Mouse (Mus musculus): ENCODE results near the gene Ifitm2. TPM values are rescaled to one million over a fixed set of nuclear protein-coding genes. Genes with fewer than 3 reads are reported as not detected.
"Not testable (repeated sequence)": the region's sequence is repeated elsewhere in the genome, so short reads cannot be mapped to it uniquely, and the experiment has no call there.

The Ifitm2 gene
- polyA plus RNA-seq, 1 experiment from 2014 or later, result 176 TPM

DNA sequence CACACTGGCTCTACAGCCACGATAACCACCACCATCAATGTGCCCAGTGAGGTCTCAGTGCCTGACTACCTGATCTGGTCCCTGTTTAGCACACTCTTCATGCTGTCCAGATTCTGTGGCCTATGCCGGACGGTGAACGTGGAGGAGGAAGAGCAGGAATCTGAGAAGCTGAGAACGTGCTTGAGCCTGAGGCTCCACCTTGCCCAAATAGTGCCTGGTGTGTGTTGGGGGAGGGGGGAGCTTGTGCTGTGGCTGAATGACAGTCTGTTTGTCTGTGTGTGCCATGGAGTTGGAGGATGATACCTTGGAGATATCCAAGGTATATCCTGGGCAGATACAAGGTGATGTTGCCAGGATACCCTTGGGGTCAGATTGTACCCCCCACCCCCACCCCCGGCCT lies 34.4 kb upstream of the Ifitm2 start:
- Histone ChIP-seq H3K9ac (replicated peaks; ENCODE audit: low read length) (no peak overlapping the region), H3K9me3 (ENCODE audit: control insufficient read depth, low read length) (no peaks in the 10 kb centered on the region), H3K4me3 (replicated peaks; ENCODE audit: low read depth, low read length) (no peak overlapping the region), H3K27ac (replicated peaks; ENCODE audit: low read depth, low read length) (no peak overlapping the region), H3K4me2 (ENCODE audit: low read length) (no peak overlapping the region), H3K4me1 (ENCODE audit: control insufficient read depth, insufficient read depth, low read length) (no peaks in the 10 kb centered on the region), H3K27me3 (ENCODE audit: control insufficient read depth, insufficient read depth, low read length) (no peaks in the 10 kb centered on the region), H3K36me3 (ENCODE audit: control insufficient read depth, insufficient read depth, low read length) (no peaks in the 10 kb centered on the region)
- ATAC-seq (ENCODE audit: low FRiP score, low TSS enrichment), result no peak
- DNase-seq, result no peak
- whole genome bisulfite sequencing, result 81% methylated on average over 6 of the region's 6 CpGs

GRCm38 (mm10) chr7:140989022-140989421 lies 33.2 kb upstream of the Ifitm2 start:
- no peaks in the 10 kb centered on the region for H3K4me1 ChIP-seq (ENCODE audit: control insufficient read depth, insufficient read depth, low read length)
- H3K9me3 ChIP-seq (ENCODE audit: control insufficient read depth, low read length), result no peaks in the 10 kb centered on the region
- no peaks in the 10 kb centered on the region for H3K27me3 ChIP-seq (ENCODE audit: control insufficient read depth, insufficient read depth, low read length)
- H3K9ac ChIP-seq (replicated peaks; ENCODE audit: low read length), result no peak overlapping the region
- no peak for ATAC-seq (ENCODE audit: low FRiP score, low TSS enrichment)
- no peaks in the 10 kb centered on the region for H3K36me3 ChIP-seq (ENCODE audit: control insufficient read depth, insufficient read depth, low read length)
- DNase-seq, result no peak
- no peak overlapping the region for H3K4me3 ChIP-seq (replicated peaks; ENCODE audit: low read depth, low read length)
- H3K27ac ChIP-seq (replicated peaks; ENCODE audit: low read depth, low read length), result no peak overlapping the region
- WGBS, result 72% methylated on average over 4 of the region's 4 CpGs
- H3K4me2 ChIP-seq (ENCODE audit: low read length), result no peak overlapping the region

- DNase-seq, result no peak
- Histone ChIP-seq H3K9me3 (ENCODE audit: control insufficient read depth, low read length) (no peaks in the 10 kb centered on the region), H3K4me1 (ENCODE audit: control insufficient read depth, insufficient read depth, low read length) (no peaks in the 10 kb centered on the region), H3K4me2 (ENCODE audit: low read length) (no peak overlapping the region), H3K4me3 (replicated peaks; ENCODE audit: low read depth, low read length) (no peak overlapping the region), H3K27me3 (ENCODE audit: control insufficient read depth, insufficient read depth, low read length) (no peaks in the 10 kb centered on the region), H3K9ac (replicated peaks; ENCODE audit: low read length) (no peak overlapping the region), H3K27ac (replicated peaks; ENCODE audit: low read depth, low read length) (no peak overlapping the region), H3K36me3 (ENCODE audit: control insufficient read depth, insufficient read depth, low read length) (no peaks in the 10 kb centered on the region)
- 90% methylated on average over 17 of the region's 17 CpGs for WGBS
- no peak for ATAC-seq (ENCODE audit: low FRiP score, low TSS enrichment)
Observed at GRCm38 (mm10) chr7:140987182-140988138, 31.7 kb upstream of the Ifitm2 start.

DNA sequence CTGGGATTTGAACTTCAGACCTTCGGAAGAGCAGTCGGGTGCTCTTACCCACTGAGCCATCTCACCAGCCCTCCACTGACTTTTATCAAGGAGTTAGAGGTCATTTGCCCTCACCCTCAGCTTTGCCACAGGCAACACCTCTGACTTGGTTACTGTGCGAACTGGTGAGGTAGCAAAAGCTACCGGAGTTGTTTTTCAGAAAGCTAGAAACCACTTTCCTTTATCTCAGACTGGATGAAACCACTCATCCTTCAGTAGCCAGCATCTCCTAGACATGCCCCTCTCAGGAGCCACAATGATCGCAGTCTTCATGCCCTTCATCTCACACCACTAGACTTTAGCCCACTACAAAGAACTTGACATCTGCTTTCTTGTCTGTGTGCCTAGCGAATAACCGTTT lies 27.2 kb upstream of the Ifitm2 start:
- Histone ChIP-seq H3K36me3 (ENCODE audit: control insufficient read depth, insufficient read depth, low read length) (no peaks in the 10 kb centered on the region), H3K4me2 (ENCODE audit: low read length) (no peak overlapping the region)
- no peak for ATAC-seq (ENCODE audit: low FRiP score, low TSS enrichment)

GRCm38 (mm10) chr7:140981704-140982103 lies 25.9 kb upstream of the Ifitm2 start:
- WGBS, result 94% methylated on average over 8 of the region's 8 CpGs
- Histone ChIP-seq H3K4me1 (ENCODE audit: control insufficient read depth, insufficient read depth, low read length) (no peaks in the 10 kb centered on the region), H3K9ac (replicated peaks; ENCODE audit: low read length) (no peak overlapping the region), H3K36me3 (ENCODE audit: control insufficient read depth, insufficient read depth, low read length) (no peaks in the 10 kb centered on the region), H3K27me3 (ENCODE audit: control insufficient read depth, insufficient read depth, low read length) (no peaks in the 10 kb centered on the region), H3K27ac (replicated peaks; ENCODE audit: low read depth, low read length) (no peak overlapping the region), H3K4me3 (replicated peaks; ENCODE audit: low read depth, low read length) (no peak overlapping the region), H3K4me2 (ENCODE audit: low read length) (no peak overlapping the region), H3K9me3 (ENCODE audit: control insufficient read depth, low read length) (no peaks in the 10 kb centered on the region)
- DNase-seq (no peak), ATAC-seq (ENCODE audit: low FRiP score, low TSS enrichment) (no peak)

More for the DNA sequence above, 27.2 kb upstream of the Ifitm2 start:
- no peak overlapping the region for H3K4me3 ChIP-seq (replicated peaks; ENCODE audit: low read depth, low read length)
- no peaks in the 10 kb centered on the region for H3K27me3 ChIP-seq (ENCODE audit: control insufficient read depth, insufficient read depth, low read length)
- no peak overlapping the region for H3K9ac ChIP-seq (replicated peaks; ENCODE audit: low read length)
- DNase-seq, result no peak
- H3K27ac ChIP-seq (replicated peaks; ENCODE audit: low read depth, low read length), result no peak overlapping the region
- H3K9me3 ChIP-seq (ENCODE audit: control insufficient read depth, low read length), result no peaks in the 10 kb centered on the region
- H3K4me1 ChIP-seq (ENCODE audit: control insufficient read depth, insufficient read depth, low read length), result no peaks in the 10 kb centered on the region
- WGBS, result 91% methylated on average over 7 of the region's 7 CpGs

GRCm38 (mm10) chr7:140976720-140977119 lies 20.9 kb upstream of the Ifitm2 start:
- not testable (repeated sequence) for ATAC-seq (ENCODE audit: low FRiP score, low TSS enrichment); H3K9ac ChIP-seq (replicated peaks; ENCODE audit: low read length); H3K4me1 ChIP-seq (ENCODE audit: control insufficient read depth, insufficient read depth, low read length); H3K4me2 ChIP-seq (ENCODE audit: low read length); H3K36me3 ChIP-seq (ENCODE audit: control insufficient read depth, insufficient read depth, low read length); H3K4me3 ChIP-seq (replicated peaks; ENCODE audit: low read depth, low read length); DNase-seq; H3K27ac ChIP-seq (replicated peaks; ENCODE audit: low read depth, low read length); H3K27me3 ChIP-seq (ENCODE audit: control insufficient read depth, insufficient read depth, low read length); H3K9me3 ChIP-seq (ENCODE audit: control insufficient read depth, low read length)
- 95% methylated on average over 9 of the region's 9 CpGs for whole genome bisulfite sequencing

DNA sequence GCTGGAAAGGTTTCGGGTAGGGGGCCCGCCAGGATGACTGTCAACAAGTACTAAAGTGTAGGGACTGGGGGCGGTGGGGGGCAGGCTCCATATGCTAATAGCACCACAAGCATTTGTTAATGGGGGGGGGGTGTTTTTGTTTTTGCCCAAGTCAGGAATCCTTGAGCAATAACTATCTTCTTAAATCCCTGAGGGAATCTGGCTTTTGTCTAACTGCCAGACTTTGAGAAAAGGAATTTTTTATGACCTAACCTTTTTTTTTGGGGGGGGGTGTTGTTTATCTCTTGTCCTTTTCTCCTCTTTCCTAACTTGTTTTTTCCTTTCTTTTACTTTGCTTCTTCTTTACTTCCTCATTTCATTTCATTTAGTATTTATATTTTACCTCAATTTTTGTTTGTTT lies 19.7 kb upstream of the Ifitm2 start:
- 20% methylated on average over 3 of the region's 3 CpGs for WGBS
- H3K9me3 ChIP-seq (ENCODE audit: control insufficient read depth, low read length), result no peaks in the 10 kb centered on the region
- no peak overlapping the region for H3K4me2 ChIP-seq (ENCODE audit: low read length)
- DNase-seq (no peak), ATAC-seq (ENCODE audit: low FRiP score, low TSS enrichment) (no peak)
- no peaks in the 10 kb centered on the region for H3K27me3 ChIP-seq (ENCODE audit: control insufficient read depth, insufficient read depth, low read length)
- 0 out of 2 replicates have a peak, but pooled peaks cover 2% of the 10 kb centered on the region for H3K4me1 ChIP-seq (ENCODE audit: control insufficient read depth, insufficient read depth, low read length)
- no peak overlapping the region for H3K9ac ChIP-seq (replicated peaks; ENCODE audit: low read length)
- H3K4me3 ChIP-seq (replicated peaks; ENCODE audit: low read depth, low read length), result no peak overlapping the region
- H3K36me3 ChIP-seq (ENCODE audit: control insufficient read depth, insufficient read depth, low read length), result no peaks in the 10 kb centered on the region
- H3K27ac ChIP-seq (replicated peaks; ENCODE audit: low read depth, low read length), result no peak overlapping the region

DNA sequence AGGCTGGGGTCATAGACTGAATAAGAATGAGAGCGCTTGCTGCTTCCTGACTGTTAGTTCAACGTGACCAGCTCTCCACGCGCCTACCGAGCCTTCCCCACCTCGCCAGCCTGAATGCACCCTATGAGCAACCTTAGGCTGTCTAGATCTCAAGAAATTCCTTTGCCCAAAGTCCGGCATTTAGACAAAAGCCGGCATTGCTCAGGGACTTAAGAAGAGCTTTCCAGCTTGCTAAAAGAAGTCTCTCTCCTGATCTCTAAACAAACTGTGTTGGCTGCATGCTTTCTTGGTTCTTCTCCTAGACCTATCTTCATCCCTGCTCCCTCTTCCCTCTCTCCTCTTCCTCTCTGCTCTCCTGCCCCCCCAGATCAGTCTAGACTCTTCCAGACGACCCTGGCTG lies 19.2 kb upstream of the Ifitm2 start:
- no peaks in the 10 kb centered on the region for H3K27me3 ChIP-seq (ENCODE audit: control insufficient read depth, insufficient read depth, low read length)
- no peak overlapping the region for H3K9ac ChIP-seq (replicated peaks; ENCODE audit: low read length)
- no peak overlapping the region for H3K4me3 ChIP-seq (replicated peaks; ENCODE audit: low read depth, low read length)
- ATAC-seq (ENCODE audit: low FRiP score, low TSS enrichment) (no peak), DNase-seq (no peak)
- 0 out of 2 replicates have a peak, but pooled peaks cover 2% of the 10 kb centered on the region for H3K4me1 ChIP-seq (ENCODE audit: control insufficient read depth, insufficient read depth, low read length)
- H3K4me2 ChIP-seq (ENCODE audit: low read length), result no peak overlapping the region
- H3K9me3 ChIP-seq (ENCODE audit: control insufficient read depth, low read length), result no peaks in the 10 kb centered on the region
- H3K27ac ChIP-seq (replicated peaks; ENCODE audit: low read depth, low read length), result no peak overlapping the region
- no peaks in the 10 kb centered on the region for H3K36me3 ChIP-seq (ENCODE audit: control insufficient read depth, insufficient read depth, low read length)
- WGBS, result 11% methylated on average over 9 of the region's 9 CpGs
